Mouse (Mus musculus): Measurements from ENCODE around the gene Sept7. TPM values are rescaled to one million over a fixed set of nuclear protein-coding genes. Genes with fewer than 3 reads are reported as not detected.

Gene Sept7
- polyA plus RNA-seq, 1 experiment from 2014 or later = 237 TPM

- no peaks in the 10 kb centered on the region for H3K4me1 ChIP-seq (ENCODE audit: insufficient read depth, low read depth, low read length)
- TF ChIP-seq EP300 (IDR thresholded peaks at IDR 0.05) = no peak
- TF ChIP-seq CTCF (IDR thresholded peaks at IDR 0.05) = no peak
- ATAC-seq (no peak), DNase-seq (ENCODE audit: low spot score) (no peak)
- H3K4me3 ChIP-seq (ENCODE audit: low read depth, low read length) = no peak overlapping the region
- no peaks in the 10 kb centered on the region for H3K36me3 ChIP-seq (ENCODE audit: insufficient read depth, low read length)
- no peak overlapping the region for H3K9ac ChIP-seq (replicated peaks; ENCODE audit: low read depth)
- WGBS = 38% methylated on average over 1 of the region's 1 CpGs
- H3K27ac ChIP-seq (ENCODE audit: low read length) = no peak overlapping the region
- H3K27me3 ChIP-seq (replicated peaks; ENCODE audit: insufficient read depth, low read length) = no peaks in the 10 kb centered on the region
- no peaks in the 10 kb centered on the region for H3K9me3 ChIP-seq (ENCODE audit: low read length)
- H3K4me2 ChIP-seq (replicated peaks; ENCODE audit: low read depth, low read length) = no peak overlapping the region
Measured at GRCm38 (mm10) chr9:25340412-25340811, 88.2 kb downstream of the Sept7 start.

GRCm38 (mm10) chr9:25353775-25354174 is 101.5 kb downstream of the Sept7 start:
- H3K9ac ChIP-seq (replicated peaks; ENCODE audit: low read depth) = no peak overlapping the region
- no peak for DNase-seq (ENCODE audit: low spot score)
- H3K4me1 ChIP-seq (ENCODE audit: insufficient read depth, low read depth, low read length) = no peaks in the 10 kb centered on the region
- H3K4me2 ChIP-seq (replicated peaks; ENCODE audit: low read depth, low read length) = no peak overlapping the region
- ATAC-seq = no peak
- no peaks in the 10 kb centered on the region for H3K27me3 ChIP-seq (replicated peaks; ENCODE audit: insufficient read depth, low read length)
- H3K27ac ChIP-seq (ENCODE audit: low read length) = no peak overlapping the region
- no peak overlapping the region for H3K4me3 ChIP-seq (ENCODE audit: low read depth, low read length)
- H3K9me3 ChIP-seq (ENCODE audit: low read length) = no peaks in the 10 kb centered on the region
- no peak for TF ChIP-seq EP300 (IDR thresholded peaks at IDR 0.05)
- TF ChIP-seq CTCF (IDR thresholded peaks at IDR 0.05) = no peak
- 74% methylated on average over 1 of the region's 1 CpGs for whole genome bisulfite sequencing
- no peaks in the 10 kb centered on the region for H3K36me3 ChIP-seq (ENCODE audit: insufficient read depth, low read length)

GRCm38 (mm10) chr9:25355806-25356205 is 103.6 kb downstream of the Sept7 start:
- 82% methylated on average over 11 of the region's 11 CpGs for WGBS
- Histone ChIP-seq H3K9me3 (ENCODE audit: low read length) (no peaks in the 10 kb centered on the region), H3K27me3 (replicated peaks; ENCODE audit: insufficient read depth, low read length) (no peaks in the 10 kb centered on the region), H3K27ac (ENCODE audit: low read length) (no peak overlapping the region), H3K4me3 (ENCODE audit: low read depth, low read length) (no peak overlapping the region), H3K36me3 (ENCODE audit: insufficient read depth, low read length) (no peaks in the 10 kb centered on the region), H3K9ac (replicated peaks; ENCODE audit: low read depth) (no peak overlapping the region), H3K4me1 (ENCODE audit: insufficient read depth, low read depth, low read length) (no peaks in the 10 kb centered on the region), H3K4me2 (replicated peaks; ENCODE audit: low read depth, low read length) (no peak overlapping the region)
- no peak for TF ChIP-seq CTCF (IDR thresholded peaks at IDR 0.05)
- TF ChIP-seq EP300 (IDR thresholded peaks at IDR 0.05) = no peak
- ATAC-seq (no peak), DNase-seq (ENCODE audit: low spot score) (no peak)

DNA sequence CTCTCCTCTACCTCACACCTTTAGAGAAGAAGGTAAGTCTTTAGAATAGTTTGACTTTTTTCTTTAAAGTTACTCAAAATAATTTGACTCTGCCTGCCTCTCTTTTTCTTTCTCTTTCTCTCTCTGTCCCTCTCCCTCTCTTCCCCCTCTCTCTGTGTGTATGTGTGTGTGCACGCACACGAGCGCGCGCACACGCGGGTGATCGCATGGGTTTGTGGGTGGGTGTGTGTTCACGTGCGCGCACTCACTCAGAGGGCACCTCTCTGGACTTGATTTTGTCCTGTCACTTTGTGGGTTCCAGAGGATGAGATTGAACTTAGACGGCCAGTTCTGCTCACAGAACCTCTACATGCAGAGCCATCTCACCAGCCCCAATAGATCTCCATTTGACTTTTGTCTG is 105.3 kb downstream of the Sept7 start:
- no peak overlapping the region for H3K4me2 ChIP-seq (replicated peaks; ENCODE audit: low read depth, low read length)
- H3K4me1 ChIP-seq (ENCODE audit: insufficient read depth, low read depth, low read length) = no peaks in the 10 kb centered on the region
- 96% methylated on average over 12 of the region's 12 CpGs for WGBS
- no peaks in the 10 kb centered on the region for H3K9me3 ChIP-seq (ENCODE audit: low read length)
- H3K27ac ChIP-seq (ENCODE audit: low read length) = no peak overlapping the region
- TF ChIP-seq EP300 (IDR thresholded peaks at IDR 0.05) = no peak
- TF ChIP-seq CTCF (IDR thresholded peaks at IDR 0.05) = no peak
- no peaks in the 10 kb centered on the region for H3K36me3 ChIP-seq (ENCODE audit: insufficient read depth, low read length)
- no peak overlapping the region for H3K4me3 ChIP-seq (ENCODE audit: low read depth, low read length)
- no peak for DNase-seq (ENCODE audit: low spot score)
- H3K27me3 ChIP-seq (replicated peaks; ENCODE audit: insufficient read depth, low read length) = no peaks in the 10 kb centered on the region
- no peak for ATAC-seq
- no peak overlapping the region for H3K9ac ChIP-seq (replicated peaks; ENCODE audit: low read depth)

GRCm38 (mm10) chr9:25358018-25358417 is 105.8 kb downstream of the Sept7 start:
- no peak for ATAC-seq
- H3K9ac ChIP-seq (replicated peaks; ENCODE audit: low read depth) = no peak overlapping the region

More at GRCm38 (mm10) chr9:25358018-25358417, 105.8 kb downstream of the Sept7 start:
- Histone ChIP-seq H3K36me3 (ENCODE audit: insufficient read depth, low read length) (no peaks in the 10 kb centered on the region), H3K27ac (ENCODE audit: low read length) (no peak overlapping the region), H3K9me3 (ENCODE audit: low read length) (no peaks in the 10 kb centered on the region), H3K4me1 (ENCODE audit: insufficient read depth, low read depth, low read length) (no peaks in the 10 kb centered on the region), H3K4me3 (ENCODE audit: low read depth, low read length) (no peak overlapping the region), H3K27me3 (replicated peaks; ENCODE audit: insufficient read depth, low read length) (no peaks in the 10 kb centered on the region), H3K4me2 (replicated peaks; ENCODE audit: low read depth, low read length) (no peak overlapping the region)
- DNase-seq (ENCODE audit: low spot score) = no peak
- TF ChIP-seq CTCF (IDR thresholded peaks at IDR 0.05) (no peak), EP300 (IDR thresholded peaks at IDR 0.05) (no peak)
- WGBS = 74% methylated on average over 5 of the region's 5 CpGs

Other genes with a start within 250 kb of the Sept7 start
- gene Gm10181, start 163.0 kb upstream of the Sept7 start, polyA plus RNA-seq (2015; fragmentation: Nextera tagmentation; extraction: Ambion mirVana) = not detected in 2 replicates
- gene Herpud2, start 100.6 kb upstream of the Sept7 start, polyA plus RNA-seq (2015; fragmentation: Nextera tagmentation; extraction: Ambion mirVana) = 36.2 and 39.3 TPM in 2 replicates
- gene Eepd1, start 229.1 kb downstream of the Sept7 start, polyA plus RNA-seq (2015; fragmentation: Nextera tagmentation; extraction: Ambion mirVana) = 16.7 and 19.2 TPM in 2 replicates